Mouse (Mus musculus): Measurements from ENCODE around the gene Flt1.

DNA sequence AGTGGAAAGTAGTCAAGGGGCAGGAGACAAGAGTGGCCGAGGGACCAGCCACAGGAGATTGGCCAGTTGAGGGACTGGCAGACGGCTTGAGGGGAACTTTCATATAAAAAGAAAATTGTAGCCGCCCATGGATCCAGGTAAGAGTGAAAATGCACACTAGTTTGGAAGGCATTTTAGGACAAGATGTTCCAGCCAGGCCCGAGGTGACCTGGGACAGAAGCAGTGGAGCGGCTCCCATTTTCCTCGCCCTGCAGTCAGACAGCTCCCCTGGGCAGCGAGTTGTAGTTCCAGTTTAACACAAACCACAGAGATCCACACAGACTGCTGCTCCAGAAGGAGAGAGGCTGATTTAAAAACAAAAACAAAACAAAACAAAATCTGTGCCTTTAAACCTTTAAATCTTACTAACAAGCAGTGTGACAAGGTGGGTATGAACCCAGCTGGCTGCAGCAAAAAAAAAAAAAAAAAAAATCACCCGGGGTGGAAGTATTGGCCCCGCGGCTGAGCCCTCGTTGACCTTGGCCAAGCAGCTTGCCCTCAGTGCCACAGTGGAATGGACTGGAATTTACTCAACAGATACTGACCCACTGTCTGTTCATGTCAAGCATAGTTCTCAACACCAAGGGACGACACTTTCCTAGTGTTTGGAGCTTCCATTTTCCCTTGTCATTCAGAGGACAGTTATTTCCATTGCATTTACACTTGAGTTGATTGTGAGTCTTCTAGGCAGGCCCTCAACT lies 176.6 kb downstream of the Flt1 start:
- TF ChIP-seq ZC3H11A (IDR thresholded peaks at IDR 0.05; ENCODE audit: borderline replicate concordance, low read depth, low read length) (no peak), MAFK (IDR thresholded peaks at IDR 0.05; ENCODE audit: insufficient read depth, low read depth, low read length) (no peak)
